Mouse (Mus musculus) mouse embryonic stem cell (cell line): Measurements from ENCODE around the gene Cacna1e.

Source experiments
- in situ Hi-C, 2 experiments: fragments of 300-500 bp; cut with MboI; formaldehyde crosslinking; loops; 1 replicate in 1 of 2; 3 replicates in 1 of 2; pipeline ENCODE4 v1.14.3; 2019 to 2020; ENCODE audit warnings: low sequenced_read_pairs in 2 of 2, low pct_unique_long_range_greater_than_20kb in 1 of 2, mixed read lengths in 1 of 2; ENCODE audit not compliant: unreplicated experiment in 1 of 2

Gene Cacna1e

GRCm38 (mm10) chr1:154500869-154501268 lies 383.4 kb downstream of the Cacna1e start:
- in situ Hi-C loops = no loop called here

GRCm38 (mm10) chr1:154500187-154500866 lies 384.0 kb downstream of the Cacna1e start:
- in situ Hi-C loops = no loop called here

- in situ Hi-C loops = no loop called here
Observed at GRCm38 (mm10) chr1:154498821-154499220, 385.5 kb downstream of the Cacna1e start.

GRCm38 (mm10) chr1:154491071-154491470 lies 393.2 kb downstream of the Cacna1e start:
- in situ Hi-C loops = no loop called here

- in situ Hi-C loops = no loop called here
Observed at GRCm38 (mm10) chr1:154476671-154477070, 407.6 kb downstream of the Cacna1e start.

GRCm38 (mm10) chr1:154475706-154476105 lies 408.6 kb downstream of the Cacna1e start:
- in situ Hi-C loops = no loop called here

GRCm38 (mm10) chr1:154474156-154474555 lies 410.1 kb downstream of the Cacna1e start:
- in situ Hi-C loops = no loop called here

- in situ Hi-C loops = no loop called here
Observed at GRCm38 (mm10) chr1:154467265-154467664, 417.0 kb downstream of the Cacna1e start.

- in situ Hi-C loops = no loop called here
Observed at GRCm38 (mm10) chr1:154461521-154461920, 422.8 kb downstream of the Cacna1e start.

GRCm38 (mm10) chr1:154460067-154460466 lies 424.2 kb downstream of the Cacna1e start:
- in situ Hi-C loops = no loop called here

GRCm38 (mm10) chr1:154458601-154459000 lies 425.7 kb downstream of the Cacna1e start:
- in situ Hi-C loops = no loop called here

- in situ Hi-C loops = no loop called here
Observed at GRCm38 (mm10) chr1:154450799-154451198, 433.5 kb downstream of the Cacna1e start.

- in situ Hi-C loops = no loop called here
Observed at GRCm38 (mm10) chr1:154446456-154446855, 437.8 kb downstream of the Cacna1e start.

GRCm38 (mm10) chr1:154433520-154433919 lies 450.8 kb downstream of the Cacna1e start:
- in situ Hi-C loops = no loop called here

- in situ Hi-C loops = no loop called here
Observed at GRCm38 (mm10) chr1:154433112-154433511, 451.2 kb downstream of the Cacna1e start.

- in situ Hi-C loops = no loop called here
Observed at GRCm38 (mm10) chr1:154428276-154428675, 456.0 kb downstream of the Cacna1e start.

GRCm38 (mm10) chr1:154418278-154418677 lies 466.0 kb downstream of the Cacna1e start:
- in situ Hi-C loops = no loop called here

- in situ Hi-C loops = no loop called here
Observed at GRCm38 (mm10) chr1:154416384-154417155, 467.7 kb downstream of the Cacna1e start.

GRCm38 (mm10) chr1:154415826-154416225 lies 468.5 kb downstream of the Cacna1e start:
- in situ Hi-C loops = no loop called here

- in situ Hi-C loops = no loop called here
Observed at GRCm38 (mm10) chr1:154413138-154413537, 471.2 kb downstream of the Cacna1e start.
